Mouse (Mus musculus): ENCODE results near the gene Vps41.

The Vps41 gene

GRCm38 (mm10) chr13:18868825-18869224 lies 151.7 kb downstream of the Vps41 start:
- DNase-seq (ENCODE audit: low read depth) = no peak

GRCm38 (mm10) chr13:18875321-18875720 lies 158.2 kb downstream of the Vps41 start:
- DNase-seq (ENCODE audit: low read depth) = peak; percentile 44

- DNase-seq (ENCODE audit: low read depth) = no peak
Measured at GRCm38 (mm10) chr13:18892910-18893309, 175.8 kb downstream of the Vps41 start.

- DNase-seq (ENCODE audit: low read depth) = no peak
Measured at GRCm38 (mm10) chr13:18896789-18897188, 179.7 kb downstream of the Vps41 start.

GRCm38 (mm10) chr13:18903623-18904022 lies 186.5 kb downstream of the Vps41 start:
- no peak for DNase-seq (ENCODE audit: low read depth)

- DNase-seq (ENCODE audit: low read depth) = no peak
Measured at GRCm38 (mm10) chr13:18914774-18915173, 197.7 kb downstream of the Vps41 start.

Data from fibroblast of lung, adult 2 months (primary cell).